Mouse (Mus musculus): ENCODE data around the gene Rpl27a. TPM values are rescaled to one million over a fixed set of nuclear protein-coding genes. Genes with fewer than 3 reads are reported as not detected.

Rpl27a gene
- polyA plus RNA-seq, 1 experiment, result 238 TPM

GRCm38 (mm10) chr7:109561466-109562153 lies 42.7 kb downstream of the Rpl27a start:
- TF ChIP-seq POLR2A (IDR thresholded peaks at IDR 0.05; ENCODE audit: borderline replicate concordance, low read depth, low read length) (no peak), CTCF (IDR thresholded peaks at IDR 0.05; ENCODE audit: low read depth, low read length) (no peak)
- no peak overlapping the region for H3K27ac ChIP-seq (ENCODE audit: insufficient read depth, low read depth, low read length)
- peaks cover 6% of the 10 kb centered on the region for H3K4me1 ChIP-seq (ENCODE audit: control insufficient read depth, insufficient read depth, low read length)
- no peak overlapping the region for H3K4me3 ChIP-seq (ENCODE audit: insufficient read depth, low read length)

DNA sequence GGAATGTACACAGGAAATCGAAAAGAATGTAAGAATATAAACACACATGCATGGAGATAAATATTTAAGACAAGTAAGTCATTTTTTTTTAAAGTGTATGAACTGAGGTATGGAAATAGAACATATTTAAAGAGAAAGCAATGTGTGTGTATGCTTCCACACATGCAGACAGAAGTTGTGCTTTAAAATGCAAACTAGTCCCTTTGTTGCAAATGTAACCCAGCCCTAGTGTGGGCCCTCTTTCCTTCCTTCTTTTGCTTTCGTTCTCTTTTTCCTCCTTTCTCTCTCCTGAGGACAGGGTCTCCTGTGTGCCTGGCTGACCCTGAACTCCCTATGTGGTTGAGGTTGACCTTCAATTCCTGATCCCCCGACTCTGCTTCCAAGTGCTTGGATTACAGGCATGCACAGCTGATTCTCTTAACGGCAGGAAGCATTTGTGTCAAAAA lies 43.2 kb downstream of the Rpl27a start:
- no peak overlapping the region for H3K27ac ChIP-seq (ENCODE audit: insufficient read depth, low read depth, low read length)
- no peak overlapping the region for H3K4me3 ChIP-seq (ENCODE audit: insufficient read depth, low read length)
- no peak for TF ChIP-seq CTCF (IDR thresholded peaks at IDR 0.05; ENCODE audit: low read depth, low read length)
- no peak for TF ChIP-seq POLR2A (IDR thresholded peaks at IDR 0.05; ENCODE audit: borderline replicate concordance, low read depth, low read length)
- peaks cover 6% of the 10 kb centered on the region for H3K4me1 ChIP-seq (ENCODE audit: control insufficient read depth, insufficient read depth, low read length)

DNA sequence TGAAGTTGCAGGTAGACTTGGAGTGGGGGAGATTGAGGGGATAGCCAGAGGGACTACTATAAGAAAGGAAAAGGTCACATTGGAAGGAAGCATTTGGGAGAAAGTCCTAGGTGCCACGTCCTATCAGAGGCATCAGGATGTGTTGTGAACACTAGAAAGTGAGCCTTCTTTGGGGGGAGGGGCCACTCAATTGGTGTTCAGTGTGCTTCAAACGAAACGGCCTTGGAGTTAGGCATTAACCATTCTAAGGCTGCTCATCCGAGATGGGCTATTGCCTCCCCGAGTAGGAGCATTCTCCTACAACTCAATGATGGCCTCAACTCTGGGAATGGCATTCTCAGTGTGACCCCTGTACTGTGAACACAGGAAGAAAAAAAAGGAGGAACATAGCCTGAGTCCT lies 43.7 kb downstream of the Rpl27a start:
- no peak overlapping the region for H3K27ac ChIP-seq (ENCODE audit: insufficient read depth, low read depth, low read length)
- no peak overlapping the region for H3K4me3 ChIP-seq (ENCODE audit: insufficient read depth, low read length)
- no peak for TF ChIP-seq POLR2A (IDR thresholded peaks at IDR 0.05; ENCODE audit: borderline replicate concordance, low read depth, low read length)
- TF ChIP-seq CTCF (IDR thresholded peaks at IDR 0.05; ENCODE audit: low read depth, low read length), result no peak
- H3K4me1 ChIP-seq (ENCODE audit: control insufficient read depth, insufficient read depth, low read length), result peaks cover 6% of the 10 kb centered on the region

DNA sequence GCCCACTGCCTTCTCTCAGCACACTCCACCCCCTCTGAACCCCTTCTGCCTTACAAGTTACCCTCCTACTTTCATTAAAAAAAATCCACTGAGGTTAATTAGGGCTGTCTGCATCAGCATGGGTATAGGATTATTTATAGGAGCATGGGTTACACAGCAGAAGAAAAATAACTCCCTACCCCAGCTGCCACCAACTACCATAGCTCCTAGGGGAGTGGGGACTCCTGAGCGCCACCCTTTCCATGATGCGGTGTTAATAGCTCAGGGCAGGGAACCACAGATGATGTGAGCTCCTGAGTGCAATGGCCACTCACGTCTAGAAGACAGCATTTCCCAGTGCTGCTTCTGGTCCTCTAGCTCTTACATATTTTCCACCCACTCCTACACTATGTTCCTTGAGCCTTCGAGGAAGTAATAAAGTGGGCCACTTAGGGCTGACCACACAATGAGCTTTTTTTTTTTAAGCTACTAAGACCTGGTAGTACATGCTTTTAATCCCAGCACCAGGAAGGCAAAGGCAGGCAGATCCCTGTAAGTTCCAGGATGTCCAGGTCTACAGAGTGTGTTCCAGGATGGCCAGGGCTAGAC lies 44.9 kb downstream of the Rpl27a start:
- H3K4me1 ChIP-seq (ENCODE audit: control insufficient read depth, insufficient read depth, low read length), result peaks cover 6% of the 10 kb centered on the region
- H3K27ac ChIP-seq (ENCODE audit: insufficient read depth, low read depth, low read length), result no peak overlapping the region
- TF ChIP-seq POLR2A (IDR thresholded peaks at IDR 0.05; ENCODE audit: borderline replicate concordance, low read depth, low read length), result no peak
- TF ChIP-seq CTCF (IDR thresholded peaks at IDR 0.05; ENCODE audit: low read depth, low read length), result no peak
- no peak overlapping the region for H3K4me3 ChIP-seq (ENCODE audit: insufficient read depth, low read length)

- Histone ChIP-seq H3K4me1 (ENCODE audit: control insufficient read depth, insufficient read depth, low read length) (peaks cover 6% of the 10 kb centered on the region), H3K4me3 (ENCODE audit: insufficient read depth, low read length) (no peak overlapping the region), H3K27ac (ENCODE audit: insufficient read depth, low read depth, low read length) (no peak overlapping the region)
- TF ChIP-seq POLR2A (IDR thresholded peaks at IDR 0.05; ENCODE audit: borderline replicate concordance, low read depth, low read length), result no peak
- TF ChIP-seq CTCF (IDR thresholded peaks at IDR 0.05; ENCODE audit: low read depth, low read length), result no peak
Observed at GRCm38 (mm10) chr7:109566327-109566726, 47.4 kb downstream of the Rpl27a start.

GRCm38 (mm10) chr7:109566841-109567768 lies 48.2 kb downstream of the Rpl27a start:
- no peak overlapping the region for H3K4me3 ChIP-seq (ENCODE audit: insufficient read depth, low read length)
- peaks cover 4% of the 10 kb centered on the region for H3K4me1 ChIP-seq (ENCODE audit: control insufficient read depth, insufficient read depth, low read length)
- no peak overlapping the region for H3K27ac ChIP-seq (ENCODE audit: insufficient read depth, low read depth, low read length)
- TF ChIP-seq POLR2A (IDR thresholded peaks at IDR 0.05; ENCODE audit: borderline replicate concordance, low read depth, low read length), result no peak
- no peak for TF ChIP-seq CTCF (IDR thresholded peaks at IDR 0.05; ENCODE audit: low read depth, low read length)

DNA sequence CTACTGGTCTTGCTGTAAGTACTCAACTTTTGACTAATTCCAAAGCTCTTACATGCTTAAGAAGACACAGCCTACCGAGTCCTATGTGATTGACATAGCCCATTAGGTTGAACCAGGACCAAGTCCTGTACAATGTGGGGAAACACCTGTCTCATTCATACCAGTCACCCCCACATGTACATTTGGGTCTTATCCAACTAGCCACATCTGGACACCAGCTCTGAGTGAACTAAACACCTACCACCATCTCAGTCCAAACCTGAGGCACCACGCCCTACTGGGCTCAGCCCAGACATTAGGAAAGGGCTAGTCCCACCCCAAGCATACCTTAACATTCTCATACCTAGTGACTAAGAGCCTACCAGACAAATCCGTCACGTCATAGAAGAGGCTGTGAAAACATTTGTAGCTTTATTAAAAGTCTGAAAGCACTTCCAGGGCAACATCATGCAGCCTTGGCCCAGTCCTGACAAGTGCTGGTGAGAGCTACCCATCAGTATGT lies 49.5 kb downstream of the Rpl27a start:
- TF ChIP-seq CTCF (IDR thresholded peaks at IDR 0.05; ENCODE audit: low read depth, low read length) (no peak), POLR2A (IDR thresholded peaks at IDR 0.05; ENCODE audit: borderline replicate concordance, low read depth, low read length) (no peak)
- Histone ChIP-seq H3K4me3 (ENCODE audit: insufficient read depth, low read length) (no peak overlapping the region), H3K4me1 (ENCODE audit: control insufficient read depth, insufficient read depth, low read length) (no peaks in the 10 kb centered on the region), H3K27ac (ENCODE audit: insufficient read depth, low read depth, low read length) (no peak overlapping the region)

Other genes with a start within 250 kb of the Rpl27a start
- gene Stk33, start 80.1 kb upstream of the Rpl27a start, polyA plus RNA-seq (2012; ENCODE audit: insufficient read depth, insufficient read length, missing spikeins), result not detected in 2 replicates
- not detected in 2 replicates for gene Trim66, start 11.0 kb upstream of the Rpl27a start, polyA plus RNA-seq (2012; ENCODE audit: insufficient read depth, insufficient read length, missing spikeins)
- 1.0 and 1.2 TPM in 2 replicates for gene St5, start 184.5 kb downstream of the Rpl27a start, polyA plus RNA-seq (2012; ENCODE audit: insufficient read depth, insufficient read length, missing spikeins)
- gene Akip1, start 184.5 kb downstream of the Rpl27a start, polyA plus RNA-seq (2012; ENCODE audit: insufficient read depth, insufficient read length, missing spikeins), result 27.8 and 29.0 TPM in 2 replicates
- not detected in 2 replicates for gene BC051019, start 204.7 kb downstream of the Rpl27a start, polyA plus RNA-seq (2012; ENCODE audit: insufficient read depth, insufficient read length, missing spikeins)
- not detected in 2 replicates for gene Ascl3, start 212.6 kb downstream of the Rpl27a start, polyA plus RNA-seq (2012; ENCODE audit: insufficient read depth, insufficient read length, missing spikeins)
- gene Tmem9b, start 233.7 kb downstream of the Rpl27a start, polyA plus RNA-seq (2012; ENCODE audit: insufficient read depth, insufficient read length, missing spikeins), result 91.0 and 101 TPM in 2 replicates